Mouse (Mus musculus) small intestine, adult 2 months (tissue): Measurements from ENCODE around the gene Wdr25.

Source experiments
- CTCF ChIP-seq: fragments of 200-500 bp; IDR thresholded peaks from 2 replicates; pipeline ENCODE4 v1.5.1; 2012; ENCODE audit warnings: low read depth, mild to moderate bottlenecking, control low read depth, inconsistent platforms, low read length, moderate library complexity, mixed read lengths; ENCODE audit not compliant: insufficient replicate concordance, insufficient read length; ENCODE audit errors: extremely low read depth
- POLR2A ChIP-seq: fragments of 200-500 bp; IDR thresholded peaks from 2 replicates; pipeline ENCODE4 v1.6.1; 2012; ENCODE audit warnings: low read depth, mild to moderate bottlenecking, control low read depth, inconsistent platforms, low read length, moderate library complexity

- TF ChIP-seq POLR2A = no peak
- TF ChIP-seq CTCF = no peak
Observed at GRCm38 (mm10) chr12:108909846-108910433, 16.5 kb downstream of the Wdr25 start.
